Mouse (Mus musculus) olfactory bulb, adult 2 months (tissue): ENCODE data around the gene Lsm8.

Experiments
- CTCF ChIP-seq: fragments of 200-500 bp; IDR thresholded peaks from 2 replicates; pipeline ENCODE4 v1.5.1; 2012; ENCODE audit warnings: low read depth, mild to moderate bottlenecking, low read length, moderate library complexity; ENCODE audit not compliant: insufficient read depth
- POLR2A ChIP-seq: fragments of 200-500 bp; IDR thresholded peaks from 2 replicates; pipeline ENCODE4 v1.6.1; 2012; ENCODE audit warnings: mild to moderate bottlenecking, low read depth, low read length, moderate library complexity; ENCODE audit not compliant: insufficient read depth

DNA sequence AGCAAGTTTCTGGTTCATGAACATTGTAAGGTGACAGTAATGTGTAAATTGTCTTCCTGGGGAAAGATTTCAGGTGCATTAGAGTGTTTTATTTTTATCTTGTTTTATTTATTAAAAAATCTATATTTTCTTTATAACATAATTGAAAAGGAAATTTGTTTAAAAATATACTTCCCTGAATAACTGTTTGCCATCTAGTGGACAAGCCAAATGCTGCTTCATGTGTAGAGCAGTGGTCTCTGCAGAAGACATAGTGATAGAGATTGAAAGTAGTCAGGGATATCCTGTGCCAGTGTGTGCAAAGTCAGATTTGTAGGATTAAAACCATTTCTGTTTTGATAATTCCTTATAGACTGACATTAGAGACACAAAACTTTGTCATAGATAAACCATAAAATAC is 45.8 kb downstream of the Lsm8 start:
- TF ChIP-seq POLR2A (no peak), CTCF (no peak)
